Mouse (Mus musculus): ENCODE measurements around the gene Dab1.

DNA sequence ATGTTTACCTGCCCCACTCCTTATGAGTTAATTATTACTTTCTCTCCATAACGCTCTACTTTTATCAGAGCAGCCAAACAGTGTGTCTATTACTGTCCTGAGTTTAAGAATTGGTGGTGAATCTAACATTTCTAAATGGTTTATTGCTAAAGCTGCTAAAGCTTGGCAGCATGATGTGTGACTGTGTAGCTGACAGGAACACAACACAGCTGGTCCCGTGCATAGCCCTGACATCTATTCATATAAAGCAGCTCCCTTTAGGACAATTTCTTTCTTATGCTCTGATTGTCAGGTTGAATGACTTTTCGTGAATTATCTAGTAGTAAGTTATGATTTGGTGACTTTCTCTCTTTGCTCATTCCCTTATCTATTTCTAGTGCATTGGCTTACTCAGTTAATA is 329.1 kb downstream of the Dab1 start:
- TF ChIP-seq CTCF (IDR thresholded peaks at IDR 0.05; ENCODE audit: low read depth, low read length) (no peak), POLR2A (IDR thresholded peaks at IDR 0.05; ENCODE audit: extremely low read depth, insufficient read depth, low read length) (no peak)
